Mouse (Mus musculus) neutrophil, adult 65 days (primary cell): Measurements from ENCODE around the gene Plcb3. TPM values are rescaled to one million over a fixed set of nuclear protein-coding genes. Genes with fewer than 3 reads are reported as not detected.

Experiments
- total RNA-seq: library from RNA; stranded (reverse); gene quantifications from 2 replicates; pipeline ENCODE4 v1.2.4, GENCODE M21; 2023

The Plcb3 gene
- total RNA-seq, 1 experiment from 2014 or later, result 20.8 TPM

Other genes with a start within 250 kb of the Plcb3 start
- gene Rps6ka4, start 135.8 kb downstream of the Plcb3 start, total RNA-seq, result 40.7 and 52.9 TPM in 2 replicates
- 135 and 214 TPM in 2 replicates for gene Ccdc88b, start 118.3 kb downstream of the Plcb3 start, total RNA-seq
- 103 and 107 TPM in 2 replicates for gene Trmt112, start 66.8 kb downstream of the Plcb3 start, total RNA-seq
- gene Prdx5, start 66.4 kb downstream of the Plcb3 start, total RNA-seq, result 1,349 and 1,444 TPM in 2 replicates
- gene Esrra, start 54.7 kb downstream of the Plcb3 start, total RNA-seq, result 46.3 and 64.8 TPM in 2 replicates
- not detected in 2 replicates for gene Catsperz, start 51.1 kb downstream of the Plcb3 start, total RNA-seq
- gene Kcnk4, start 42.0 kb downstream of the Plcb3 start, total RNA-seq, result not detected in 2 replicates
- 15.1 and 19.9 TPM in 2 replicates for gene Bad, start 34.6 kb downstream of the Plcb3 start, total RNA-seq
- gene Gpr137, start 34.0 kb downstream of the Plcb3 start, total RNA-seq, result 24.4 and 33.5 TPM in 2 replicates
- 27.3 and 37.8 TPM in 2 replicates for gene Ppp1r14b, start 1.5 kb downstream of the Plcb3 start, total RNA-seq
- 24.5 and 26.5 TPM in 2 replicates for gene Fkbp2, start 4.0 kb upstream of the Plcb3 start, total RNA-seq
- 4.9 and 5.2 TPM in 2 replicates for gene Vegfb, start 11.2 kb upstream of the Plcb3 start, total RNA-seq
- 21.1 and 22.3 TPM in 2 replicates for gene Dnajc4, start 16.1 kb upstream of the Plcb3 start, total RNA-seq
- 12.6 and 14.2 TPM in 2 replicates for gene Nudt22, start 19.6 kb upstream of the Plcb3 start, total RNA-seq
- 1.1 and 2.2 TPM in 2 replicates for gene Trpt1, start 19.7 kb upstream of the Plcb3 start, total RNA-seq
- gene Fermt3, start 43.0 kb upstream of the Plcb3 start, total RNA-seq, result 210 and 229 TPM in 2 replicates
- 32.9 and 38.8 TPM in 2 replicates for gene Stip1, start 63.5 kb upstream of the Plcb3 start, total RNA-seq
- gene Macrod1, start 80.3 kb upstream of the Plcb3 start, total RNA-seq, result 1.2 and 2.3 TPM in 2 replicates
- not detected in 2 replicates for gene Flrt1, start 129.3 kb upstream of the Plcb3 start, total RNA-seq
- 88.8 and 94.1 TPM in 2 replicates for gene Otub1, start 229.8 kb upstream of the Plcb3 start, total RNA-seq
- gene Cox8a, start 241.1 kb upstream of the Plcb3 start, total RNA-seq, result 273 and 344 TPM in 2 replicates